Mouse (Mus musculus) urinary bladder, postnatal 0 days (tissue): ENCODE measurements around the gene Gm906. TPM values are rescaled to one million over a fixed set of nuclear protein-coding genes. Genes with fewer than 3 reads are reported as not detected.

Experiments
- microRNA-seq: library from miRNA; unstranded; fragments of <30 nt; microRNA quantifications from one replicate; pipeline ENCODE4, GENCODE M21; 2016
- polyA plus RNA-seq: library from polyadenylated mRNA; unstranded; fragments of >200 nt; fragmentation: Nextera tagmentation; extraction: Ambion mirVana; gene quantifications from 2 replicates; pipeline ENCODE4 v1.2.1, GENCODE M21; 2015

Gm906 gene
- polyA plus RNA-seq, result not detected in 2 replicates

GRCm38 (mm10) chr13:50250208-50250607 is at the start of gene Gm906:
Gm906 (minus strand) TSS chr13:50250308.

Small RNA genes within 50 kb of the gene (microRNA-seq; reads per million reads assigned to microRNA genes)
- not detected for gene Gm24017

Other genes starting within 250 kb of the Gm906 start
- 24.3 and 25.2 TPM in 2 replicates for gene Fbxw17, start 167.6 kb upstream of the Gm906 start, polyA plus RNA-seq
- gene Gm47429, start 193.6 kb upstream of the Gm906 start, polyA plus RNA-seq, result not detected in 2 replicates
- gene Nutm2, start 217.0 kb upstream of the Gm906 start, polyA plus RNA-seq, result not detected in 2 replicates